In genomic region chr10:60335021-60335420, GRCm38 (mm10) we compare ENCODE assay signal across 32 mouse cellular contexts.
"Had no signal": no experiment of that assay in that cellular context is flagged by ENCODE, and none has a peak within 500 bp of the region (broad histone marks: within the 10 kb centered on the region; RNA-seq: fewer than 3 reads in every experiment).

No protein-coding gene starts in this region.

- H3K9me3 ChIP-seq: limb, embryonic 10.5 days; limb, embryonic 12.5 days; limb, embryonic 13.5 days; limb, embryonic 15.5 days; liver, embryonic 12.5 days; liver, embryonic 13.5 days; liver, embryonic 15.5 days; lung, embryonic 15.5 days; megakaryocyte, embryonic 14.5 days; midbrain, embryonic 10.5 days; midbrain, embryonic 12.5 days; midbrain, embryonic 13.5 days; midbrain, embryonic 15.5 days; neural tube, embryonic 12.5 days had no signal

- ATAC-seq: liver, embryonic 12.5 days; liver, postnatal 0 days; lung, postnatal 0 days; midbrain, embryonic 13.5 days; midbrain, embryonic 15.5 days; midbrain, embryonic 16.5 days had no signal

- H3K36me3 ChIP-seq: limb, embryonic 10.5 days; limb, embryonic 12.5 days; limb, embryonic 13.5 days; limb, embryonic 15.5 days; liver, embryonic 12.5 days; liver, embryonic 13.5 days; liver, embryonic 15.5 days; lung, embryonic 15.5 days; midbrain, embryonic 10.5 days; midbrain, embryonic 12.5 days; midbrain, embryonic 13.5 days; midbrain, embryonic 15.5 days; neural tube, embryonic 12.5 days had no signal

- H3K9ac ChIP-seq: limb, embryonic 12.5 days; limb, embryonic 13.5 days; limb, embryonic 15.5 days; liver, embryonic 12.5 days; liver, embryonic 13.5 days; liver, embryonic 14.5 days; liver, embryonic 15.5 days; liver, postnatal 0 days; lung, embryonic 14.5 days; lung, embryonic 15.5 days; midbrain, embryonic 12.5 days; midbrain, embryonic 13.5 days; midbrain, embryonic 15.5 days; neural tube, embryonic 12.5 days had no signal

- H3K27ac ChIP-seq: limb, embryonic 10.5 days; limb, embryonic 12.5 days; limb, embryonic 13.5 days; limb, embryonic 15.5 days; liver, embryonic 12.5 days; liver, embryonic 13.5 days; liver, embryonic 14.5 days; liver, embryonic 15.5 days; lung, embryonic 15.5 days; macrophage; midbrain, embryonic 10.5 days; midbrain, embryonic 12.5 days; midbrain, embryonic 13.5 days; midbrain, embryonic 15.5 days; neural tube, embryonic 12.5 days had no signal

- H3K4me3 ChIP-seq: limb, embryonic 10.5 days; limb, embryonic 12.5 days; limb, embryonic 13.5 days; limb, embryonic 15.5 days; liver, embryonic 12.5 days; liver, embryonic 13.5 days; liver, embryonic 15.5 days; lung, embryonic 15.5 days; megakaryocyte, embryonic 14.5 days; midbrain, embryonic 10.5 days; midbrain, embryonic 12.5 days; midbrain, embryonic 13.5 days; midbrain, embryonic 15.5 days; myocyte; neural tube, embryonic 12.5 days had no signal

- H3K4me1 ChIP-seq: limb, embryonic 10.5 days; limb, embryonic 12.5 days; limb, embryonic 13.5 days; limb, embryonic 15.5 days; liver, embryonic 15.5 days; midbrain, embryonic 10.5 days; midbrain, embryonic 12.5 days; midbrain, embryonic 13.5 days; midbrain, embryonic 15.5 days; neural tube, embryonic 12.5 days had no signal

- DNase-seq: left cerebral cortex, postnatal 4 days; liver; liver, embryonic 13.5 days; liver, postnatal 0 days; lung, adult 18-20 months; lung, adult 2 months; lung, embryonic 14.5 days; lung, postnatal 10 days; lung, postnatal 14 days; lung, postnatal 36 days; lung, postnatal 4 days; midbrain, embryonic 14.5 days had no signal

- H3K4me2 ChIP-seq: limb, embryonic 12.5 days; limb, embryonic 13.5 days; limb, embryonic 15.5 days; liver, embryonic 11.5 days; liver, embryonic 12.5 days; liver, embryonic 13.5 days; liver, embryonic 15.5 days; lung, embryonic 14.5 days; lung, embryonic 15.5 days; midbrain, embryonic 11.5 days; midbrain, embryonic 12.5 days; midbrain, embryonic 13.5 days; midbrain, embryonic 15.5 days; neural tube, embryonic 12.5 days had no signal

- H3K27me3 ChIP-seq: limb, embryonic 12.5 days; limb, embryonic 13.5 days; limb, embryonic 15.5 days; liver, embryonic 12.5 days; liver, embryonic 13.5 days; liver, embryonic 15.5 days; lung, embryonic 15.5 days; midbrain, embryonic 12.5 days; midbrain, embryonic 13.5 days; midbrain, embryonic 15.5 days; neural tube, embryonic 12.5 days had no signal
